Mouse (Mus musculus) neural tube, embryonic 11.5 days (tissue): ENCODE measurements around the gene Lurap1. TPM values are rescaled to one million over a fixed set of nuclear protein-coding genes. Genes with fewer than 3 reads are reported as not detected.

Experiments
- ATAC-seq: fragments of 200-750 bp; cut with Nextera tagmentation; 2 replicates; pipeline ENCODE4 v1.8.0; 2017; ENCODE audit warnings: moderate number of reproducible peaks, mild to moderate bottlenecking, moderate TSS enrichment, moderate library complexity; ENCODE audit not compliant: insufficient read depth, low FRiP score, low TSS enrichment
- DNase-seq: peaks from one replicate; pipeline ENCODE4 v3.0.0-alpha.2; 2015; ENCODE audit warnings: low spot score
- H3K27ac ChIP-seq: fragments of 300-500 bp; sonication (generic); 2 replicates; pipeline ENCODE4 v1.5.1; 2014; ENCODE audit warnings: low read depth, mild to moderate bottlenecking, low read length
- H3K27me3 ChIP-seq: fragments of 300-500 bp; sonication (generic); 2 replicates; pipeline ENCODE4 v1.6.1; 2014; ENCODE audit warnings: mild to moderate bottlenecking, low read length, mixed read lengths; ENCODE audit not compliant: control insufficient read depth, insufficient read depth
- H3K36me3 ChIP-seq: fragments of 300-500 bp; sonication (generic); 2 replicates; pipeline ENCODE4 v1.6.1; 2014; ENCODE audit warnings: mild to moderate bottlenecking, low read length, moderate library complexity, mixed read lengths; ENCODE audit not compliant: control insufficient read depth, insufficient read depth
- H3K4me1 ChIP-seq: fragments of 300-500 bp; sonication (generic); 2 replicates; pipeline ENCODE4 v1.6.1; 2014; ENCODE audit warnings: low read length, mixed read lengths; ENCODE audit not compliant: control insufficient read depth, insufficient read depth
- H3K4me2 ChIP-seq: fragments of 300-500 bp; sonication (generic); 2 replicates; pipeline ENCODE4 v1.6.1; 2014; ENCODE audit warnings: low read depth, mild to moderate bottlenecking, moderate library complexity
- H3K4me3 ChIP-seq: fragments of 300-500 bp; sonication (generic); 2 replicates; pipeline ENCODE4 v1.5.1; 2014; ENCODE audit warnings: low read depth, low read length
- H3K9ac ChIP-seq: fragments of 300-500 bp; sonication (generic); 2 replicates; pipeline ENCODE4 v1.6.1; 2014; ENCODE audit warnings: mild to moderate bottlenecking, low read length
- H3K9me3 ChIP-seq: fragments of 300-500 bp; sonication (generic); 2 replicates; pipeline ENCODE4 v1.6.1; 2016; ENCODE audit warnings: low read length; ENCODE audit not compliant: control insufficient read depth
- WGBS: fragments of 180-500 bp; shearing (Covaris S2); extraction: QIAGEN DNeasy Blood & Tissue Kit; methylation state at CpG from one replicate; pipeline ENCODE4 v1.1.7; 2014; 5-methylcytosine and 5-hydroxymethylcytosine counted together
- polyA plus RNA-seq: library from polyadenylated mRNA; unstranded; fragments of >200 nt; fragmentation: Nextera tagmentation; extraction: Ambion mirVana; gene quantifications from 2 replicates; pipeline ENCODE4 v1.2.1, GENCODE M21; 2014

The Lurap1 gene
- polyA plus RNA-seq, 1 experiment from 2014 or later, result 1.4 TPM

DNA sequence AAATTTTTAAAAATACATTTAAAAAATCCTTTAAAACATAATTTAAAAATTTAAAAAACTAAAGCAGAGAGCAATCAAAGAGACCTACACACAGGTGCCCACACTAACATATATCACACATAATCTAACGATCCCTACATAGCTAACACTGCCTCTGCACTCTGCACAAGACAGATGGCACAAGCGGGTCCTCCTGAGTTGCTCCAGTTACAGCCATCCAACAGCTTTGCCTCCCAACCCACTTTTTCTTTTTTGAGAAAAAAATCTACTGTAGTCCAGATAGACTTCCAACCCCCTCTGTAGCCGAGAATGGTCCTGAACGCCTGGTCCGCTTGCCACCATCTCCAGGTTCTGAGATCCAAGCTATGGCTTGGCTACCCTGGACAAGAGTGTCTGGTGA lies 45.9 kb downstream of the Lurap1 start:
- no peaks in the 10 kb centered on the region for H3K27me3 ChIP-seq
- H3K4me3 ChIP-seq, result no peak overlapping the region
- DNase-seq, result no peak
- peaks cover 15% of the 10 kb centered on the region for H3K36me3 ChIP-seq
- no peaks in the 10 kb centered on the region for H3K4me1 ChIP-seq
- 94% methylated on average over 5 of the region's 5 CpGs for WGBS
- H3K27ac ChIP-seq, result no peak overlapping the region
- no peaks in the 10 kb centered on the region for H3K9me3 ChIP-seq
- H3K4me2 ChIP-seq, result no peak overlapping the region
- H3K9ac ChIP-seq, result no peak overlapping the region
- no peak for ATAC-seq

DNA sequence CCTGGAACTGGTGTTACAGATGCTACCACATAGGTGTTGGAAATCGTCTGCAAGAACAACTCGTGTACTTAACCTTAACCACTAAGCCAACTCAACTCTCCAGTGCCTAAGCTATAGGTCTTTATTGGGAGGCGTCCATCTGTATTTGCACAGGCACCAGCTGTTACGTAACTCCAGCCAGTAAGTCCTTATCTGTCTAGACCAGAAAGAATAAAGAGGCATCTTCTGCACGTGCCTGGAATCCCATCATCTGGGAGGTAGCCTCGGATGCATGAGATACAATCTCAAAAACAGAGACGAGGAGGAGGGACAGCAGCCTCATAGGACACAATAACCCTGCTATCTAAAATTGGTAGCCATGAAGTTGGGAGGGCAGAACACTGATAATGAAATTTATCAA lies 50.2 kb downstream of the Lurap1 start:
- Histone ChIP-seq H3K27ac (no peak overlapping the region), H3K27me3 (no peaks in the 10 kb centered on the region), H3K36me3 (peaks cover 30% of the 10 kb centered on the region), H3K4me2 (no peak overlapping the region), H3K4me1 (no peaks in the 10 kb centered on the region), H3K9ac (no peak overlapping the region), H3K4me3 (no peak overlapping the region), H3K9me3 (no peaks in the 10 kb centered on the region)
- 87% methylated on average over 7 of the region's 7 CpGs for WGBS
- DNase-seq, result no peak
- no peak for ATAC-seq

DNA sequence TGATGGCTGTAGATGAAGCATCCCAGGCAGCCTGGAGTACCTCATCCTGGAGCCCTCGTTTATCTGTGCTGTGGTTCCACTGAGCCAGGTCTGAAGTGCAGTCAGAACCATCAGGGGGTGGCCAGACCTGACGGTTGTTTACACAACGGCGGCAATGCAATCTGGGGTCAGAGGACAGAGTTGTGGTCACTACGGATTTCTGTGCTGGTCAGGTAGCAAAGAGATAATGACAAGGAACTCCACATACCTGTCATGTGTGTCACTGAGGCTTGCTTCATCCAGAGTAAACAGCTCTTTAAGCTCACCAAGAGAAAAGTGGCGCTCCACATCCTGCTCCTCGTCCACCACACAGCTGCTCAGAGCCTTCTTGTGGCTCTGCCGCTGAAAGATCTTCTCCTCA lies 53.9 kb downstream of the Lurap1 start:
- ATAC-seq, result no peak
- H3K36me3 ChIP-seq, result peaks cover 30% of the 10 kb centered on the region
- 86% methylated on average over 8 of the region's 8 CpGs for WGBS

DNA sequence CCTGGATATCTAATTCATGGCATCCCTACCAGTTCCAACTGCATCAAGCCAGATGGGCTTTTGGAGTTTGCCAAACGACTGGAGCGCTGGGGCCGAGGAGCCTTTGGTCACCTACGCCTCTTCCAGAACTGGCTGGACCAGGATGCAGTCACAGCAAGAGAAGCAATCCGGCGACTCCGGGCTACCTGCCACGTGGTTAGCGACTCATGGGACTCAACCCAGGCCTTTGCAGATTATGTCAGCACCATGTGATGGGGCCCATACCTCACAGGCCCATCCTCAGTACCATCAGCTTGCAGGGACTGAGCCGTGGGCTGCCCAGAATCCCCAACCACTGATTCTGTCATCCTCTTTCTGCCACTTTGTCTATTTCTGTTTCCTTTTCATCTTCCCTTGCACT lies 54.8 kb downstream of the Lurap1 start:
- H3K9me3 ChIP-seq, result no peaks in the 10 kb centered on the region
- H3K9ac ChIP-seq, result no peak overlapping the region
- no peaks in the 10 kb centered on the region for H3K4me1 ChIP-seq
- H3K4me2 ChIP-seq, result no peak overlapping the region
- no peaks in the 10 kb centered on the region for H3K27me3 ChIP-seq
- no peak overlapping the region for H3K27ac ChIP-seq
- no peak for DNase-seq
- peaks cover 30% of the 10 kb centered on the region for H3K36me3 ChIP-seq
- no peak for ATAC-seq
- WGBS, result 89% methylated on average over 10 of the region's 10 CpGs
- no peak overlapping the region for H3K4me3 ChIP-seq

More for the DNA sequence above, 53.9 kb downstream of the Lurap1 start:
- Histone ChIP-seq H3K4me1 (no peaks in the 10 kb centered on the region), H3K9me3 (no peaks in the 10 kb centered on the region), H3K27me3 (no peaks in the 10 kb centered on the region), H3K9ac (no peak overlapping the region), H3K4me3 (no peak overlapping the region), H3K27ac (no peak overlapping the region), H3K4me2 (no peak overlapping the region)
- DNase-seq, result no peak

DNA sequence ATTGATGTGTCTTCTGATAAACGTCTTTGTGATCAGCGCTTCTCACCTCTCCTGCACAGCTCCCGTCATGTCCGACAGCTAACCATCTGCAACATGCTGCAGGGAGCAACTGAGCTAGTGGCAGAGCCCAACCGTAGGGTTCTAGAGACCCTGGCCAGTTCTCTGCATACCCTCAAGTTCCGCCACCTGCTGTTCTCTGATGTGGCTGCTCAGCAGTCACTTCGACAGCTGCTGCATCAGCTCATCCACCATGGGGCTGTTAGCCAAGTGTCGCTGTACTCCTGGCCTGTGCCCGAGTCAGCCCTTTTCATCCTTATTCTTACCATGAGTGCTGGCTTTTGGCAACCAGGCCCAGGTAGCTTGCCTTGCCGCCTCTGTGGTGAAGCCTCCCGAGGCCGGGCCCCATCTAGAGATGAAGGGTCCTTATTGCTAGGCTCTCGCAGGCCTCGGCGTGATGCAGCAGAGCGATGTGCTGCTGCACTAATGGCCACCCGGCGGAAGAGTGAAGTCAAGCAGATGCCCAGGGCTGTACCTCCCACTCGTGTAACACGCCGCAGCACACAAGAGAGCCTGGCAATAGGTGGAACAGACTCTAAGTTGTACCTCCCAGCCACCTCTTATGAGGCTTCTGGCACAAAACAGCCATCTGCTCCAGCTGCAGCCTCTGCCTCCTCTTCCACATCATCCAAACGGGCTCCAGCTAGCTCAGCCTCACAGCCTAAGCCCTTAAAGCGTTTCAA lies 62.5 kb downstream of the Lurap1 start:
- Histone ChIP-seq H3K9me3 (no peaks in the 10 kb centered on the region), H3K36me3 (peaks cover 13% of the 10 kb centered on the region), H3K27me3 (no peaks in the 10 kb centered on the region), H3K4me1 (no peaks in the 10 kb centered on the region), H3K27ac (no peak overlapping the region), H3K4me3 (no peak overlapping the region), H3K4me2 (no peak overlapping the region), H3K9ac (no peak overlapping the region)
- DNase-seq, result no peak
- ATAC-seq, result no peak
- WGBS, result 90% methylated on average over 23 of the region's 23 CpGs

Other genes starting within 250 kb of the Lurap1 start
- gene Dmbx1, start 211.4 kb downstream of the Lurap1 start, polyA plus RNA-seq, result 0.38 and 0.77 TPM in 2 replicates
- gene Faah, start 133.4 kb downstream of the Lurap1 start, polyA plus RNA-seq, result 1.9 and 2.1 TPM in 2 replicates
- gene Nsun4, start 97.5 kb downstream of the Lurap1 start, polyA plus RNA-seq, result 21.0 and 21.2 TPM in 2 replicates
- gene Uqcrh, start 76.3 kb downstream of the Lurap1 start, polyA plus RNA-seq, result 455 and 456 TPM in 2 replicates
- 74.2 and 84.9 TPM in 2 replicates for gene Lrrc41, start 76.1 kb downstream of the Lurap1 start, polyA plus RNA-seq
- 43.7 and 44.3 TPM in 2 replicates for gene Rad54l, start 27.6 kb downstream of the Lurap1 start, polyA plus RNA-seq
- gene Pomgnt1, start 27.5 kb downstream of the Lurap1 start, polyA plus RNA-seq, result 51.1 and 52.1 TPM in 2 replicates
- 0.11 and 0.19 TPM in 2 replicates for gene Tspan1, start 16.3 kb upstream of the Lurap1 start, polyA plus RNA-seq
- gene 1700042G07Rik, start 22.0 kb upstream of the Lurap1 start, polyA plus RNA-seq, result not detected in 2 replicates
- not detected in 2 replicates for gene Gm49337, start 22.0 kb upstream of the Lurap1 start, polyA plus RNA-seq
- gene Pik3r3, start 70.3 kb upstream of the Lurap1 start, polyA plus RNA-seq, result 63.2 and 69.2 TPM in 2 replicates